Mouse (Mus musculus) c-Kit-negative CD71-positive TER-119-positive erythroid progenitor cells, embryonic 14.5 days (primary cell): ENCODE results near the gene Ccdc138.
"Not testable (repeated sequence)": the region's sequence is repeated elsewhere in the genome, so short reads cannot be mapped to it uniquely, and the experiment has no call there.

Experiments
- DNase-seq: peaks from one replicate; pipeline ENCODE4 v3.0.0-alpha.2; 2013; ENCODE audit warnings: low read depth, low spot score

Gene Ccdc138

GRCm38 (mm10) chr10:58497320-58498284 is at the start of gene Ccdc138:
Ccdc138 (plus strand) TSS chr10:58497948.
- peak; percentile 86 for DNase-seq

- no peak for DNase-seq
Observed at GRCm38 (mm10) chr10:58451575-58451974, 46.2 kb upstream of the Ccdc138 start.

GRCm38 (mm10) chr10:58452185-58452584 is 45.6 kb upstream of the Ccdc138 start:
- DNase-seq = peak; percentile 47

- no peak for DNase-seq
Observed at GRCm38 (mm10) chr10:58459896-58460295, 37.9 kb upstream of the Ccdc138 start.

- no peak for DNase-seq
Observed at GRCm38 (mm10) chr10:58477086-58477755, 20.5 kb upstream of the Ccdc138 start.

GRCm38 (mm10) chr10:58478071-58478578 is 19.6 kb upstream of the Ccdc138 start:
- no peak for DNase-seq

GRCm38 (mm10) chr10:58479954-58480490 is 17.7 kb upstream of the Ccdc138 start:
- no peak for DNase-seq

- DNase-seq = no peak
Observed at GRCm38 (mm10) chr10:58491031-58491430, 6.7 kb upstream of the Ccdc138 start.

GRCm38 (mm10) chr10:58495637-58496036 is 2.1 kb upstream of the Ccdc138 start:
- DNase-seq = no peak

- no peak for DNase-seq
Observed at GRCm38 (mm10) chr10:58496732-58497131, 1.0 kb upstream of the Ccdc138 start.

GRCm38 (mm10) chr10:58498516-58498915 is 768 bp downstream of the Ccdc138 start:
- DNase-seq = no peak

- DNase-seq = no peak
Observed at GRCm38 (mm10) chr10:58529358-58529757, 31.6 kb downstream of the Ccdc138 start.

GRCm38 (mm10) chr10:58530896-58531790 is 33.4 kb downstream of the Ccdc138 start:
- DNase-seq = no peak

GRCm38 (mm10) chr10:58532177-58532576 is 34.4 kb downstream of the Ccdc138 start:
- DNase-seq = no peak

GRCm38 (mm10) chr10:58536276-58536675 is 38.5 kb downstream of the Ccdc138 start:
- DNase-seq = not testable (repeated sequence)

GRCm38 (mm10) chr10:58540613-58541012 is 42.9 kb downstream of the Ccdc138 start:
- DNase-seq = no peak

- no peak for DNase-seq
Observed at GRCm38 (mm10) chr10:58548739-58549138, 51.0 kb downstream of the Ccdc138 start.

- DNase-seq = no peak
Observed at GRCm38 (mm10) chr10:58554693-58555387, 57.1 kb downstream of the Ccdc138 start.

- peak; percentile 2 for DNase-seq
Observed at GRCm38 (mm10) chr10:58559098-58559497, 61.4 kb downstream of the Ccdc138 start.

- no peak for DNase-seq
Observed at GRCm38 (mm10) chr10:58559901-58560300, 62.2 kb downstream of the Ccdc138 start.
